Mouse (Mus musculus) spleen, adult 2 months (tissue): ENCODE measurements around the gene Rere.

Experiments used
- CTCF ChIP-seq: fragments of 200-500 bp; IDR thresholded peaks from 2 replicates; pipeline ENCODE4 v1.5.1; 2011; ENCODE audit warnings: mild to moderate bottlenecking, inconsistent platforms; ENCODE audit not compliant: insufficient read depth, insufficient read length, insufficient replicate concordance; ENCODE audit errors: extremely low read depth
- POLR2A ChIP-seq: fragments of 200-500 bp; IDR thresholded peaks from 2 replicates; pipeline ENCODE4 v1.6.1; 2011; ENCODE audit warnings: low read depth, low read length, inconsistent platforms

DNA sequence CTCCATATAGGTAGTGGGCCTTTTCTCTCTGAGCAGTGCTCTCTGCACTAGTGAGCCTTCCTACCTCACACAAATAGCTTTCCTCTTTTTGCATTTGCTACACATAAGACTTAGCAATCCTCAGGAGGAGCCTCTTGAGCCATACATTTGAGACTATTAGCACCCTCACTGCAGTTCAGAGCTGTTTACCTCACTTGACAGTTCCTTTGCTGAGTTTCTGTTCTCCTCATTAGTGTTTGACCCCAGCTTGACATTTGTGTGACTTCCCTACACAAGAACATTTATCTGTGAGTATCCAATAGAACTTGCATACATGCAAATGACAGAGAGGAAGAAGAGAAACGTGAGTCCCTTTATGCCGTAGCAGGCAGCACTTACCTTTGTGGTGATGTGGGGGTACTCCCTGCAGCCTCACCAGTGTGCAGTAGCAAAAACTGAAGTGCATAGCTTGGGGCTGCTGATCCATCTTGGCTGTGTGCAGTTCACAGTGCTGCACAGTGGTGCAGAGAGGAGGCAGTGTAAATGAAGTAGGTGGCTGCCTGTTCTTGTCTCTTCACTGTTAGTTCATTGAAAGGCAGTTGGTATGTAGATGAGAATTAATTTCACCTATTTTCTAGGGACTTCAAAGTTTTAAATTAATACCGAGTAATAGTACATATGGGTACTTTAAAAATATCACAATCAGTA, 227.7 kb downstream of the Rere start:
- no peak for TF ChIP-seq POLR2A
- TF ChIP-seq CTCF: no peak
